Mouse (Mus musculus) testis, adult 2 months (tissue): ENCODE data around the gene Me3.

ENCODE experiments used
- CTCF ChIP-seq: fragments of 200-500 bp; IDR thresholded peaks from 2 replicates; pipeline ENCODE4 v1.5.1; 2012; ENCODE audit warnings: low read depth, mild to moderate bottlenecking, inconsistent platforms, low read length, moderate library complexity; ENCODE audit not compliant: control insufficient read depth, insufficient read depth, insufficient replicate concordance
- POLR2A ChIP-seq: fragments of 200-500 bp; IDR thresholded peaks from 2 replicates; pipeline ENCODE4 v1.6.1; 2012; ENCODE audit warnings: low read depth, mild to moderate bottlenecking, inconsistent platforms, low read length, moderate library complexity; ENCODE audit not compliant: control insufficient read depth

- no peak for TF ChIP-seq POLR2A
- no peak for TF ChIP-seq CTCF
These were observed 223.0 kb downstream of the Me3 start for GRCm38 (mm10) chr7:89855196-89855595.
